Mouse (Mus musculus): Measurements from ENCODE around the gene Grid1.

GRCm38 (mm10) chr14:35219021-35219420, 399.1 kb downstream of the Grid1 start:
- TF ChIP-seq POLR2A (IDR thresholded peaks at IDR 0.05; ENCODE audit: borderline replicate concordance, extremely low read depth, low read depth, low read length) (no peak), CTCF (IDR thresholded peaks at IDR 0.05; ENCODE audit: insufficient read depth, low read length) (no peak)
